Mouse (Mus musculus): ENCODE measurements at regions not wholly inside any gene's neighbourhood (a gene's known extent, or its start where the extent isn't known, plus 50 kb on each side); places are given as distances from the start of the nearest gene placed in this dataset.

DNA sequence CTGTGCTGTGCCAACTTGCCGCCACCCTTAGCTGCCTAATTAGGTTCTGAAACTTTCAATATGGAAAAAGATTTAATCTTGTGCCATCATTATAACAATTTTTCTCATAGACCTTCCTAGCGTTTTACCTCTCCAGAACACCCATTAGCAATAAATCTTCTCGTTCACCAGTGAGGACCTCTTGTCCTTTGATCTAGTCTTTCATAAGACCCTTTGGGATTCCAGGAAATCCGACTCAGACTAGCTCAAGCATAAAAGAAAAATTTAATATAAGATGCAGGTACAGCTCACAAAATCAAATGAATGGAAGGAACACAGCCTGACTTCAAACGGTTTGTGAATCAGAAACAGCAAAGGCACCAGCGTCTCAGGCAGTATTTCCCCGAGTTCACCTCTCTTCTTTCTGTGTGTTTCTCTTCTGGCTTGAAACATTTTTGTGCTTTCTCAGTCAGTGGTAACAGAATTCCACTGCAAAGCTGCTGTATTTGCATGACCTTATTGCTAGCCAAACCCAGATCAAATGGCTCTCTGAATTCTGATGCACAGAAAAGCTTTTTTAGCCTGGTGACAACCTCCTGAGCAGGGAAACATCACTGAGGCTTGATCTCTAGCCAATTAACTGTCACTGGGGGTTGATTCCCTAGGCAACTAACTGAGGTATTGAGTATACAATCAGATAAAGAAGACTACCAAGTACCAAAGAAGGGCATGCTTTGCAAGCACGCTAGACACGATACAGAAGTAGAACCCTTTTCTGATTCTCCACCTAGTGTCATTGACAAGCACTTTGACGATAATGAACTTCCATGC lies 539.8 kb downstream of the Cenpc1 start:
- no peak overlapping the region for H3K4me2 ChIP-seq (ENCODE audit: low read length)
- H3K9ac ChIP-seq (ENCODE audit: low read depth, low read length) = no peak overlapping the region
- no peaks in the 10 kb centered on the region for H3K9me3 ChIP-seq (replicated peaks; ENCODE audit: low read length)
- no peak for ATAC-seq (replicated peaks; ENCODE audit: low FRiP score, low read depth)
- H3K36me3 ChIP-seq (ENCODE audit: insufficient read depth, low read length) = no peaks in the 10 kb centered on the region
- no peaks in the 10 kb centered on the region for H3K4me1 ChIP-seq (replicated peaks; ENCODE audit: insufficient read depth, low read length)
- WGBS = 79% methylated on average over 10 of the region's 10 CpGs
- H3K4me3 ChIP-seq (replicated peaks; ENCODE audit: low read depth, low read length) = no peak overlapping the region
- no peak overlapping the region for H3K27ac ChIP-seq
- H3K27me3 ChIP-seq (ENCODE audit: insufficient read depth, low read length) = no peaks in the 10 kb centered on the region
- TF ChIP-seq CTCF (IDR thresholded peaks at IDR 0.05; ENCODE audit: low read depth) = no peak
- DNase-seq (ENCODE audit: low spot score) = no peak

DNA sequence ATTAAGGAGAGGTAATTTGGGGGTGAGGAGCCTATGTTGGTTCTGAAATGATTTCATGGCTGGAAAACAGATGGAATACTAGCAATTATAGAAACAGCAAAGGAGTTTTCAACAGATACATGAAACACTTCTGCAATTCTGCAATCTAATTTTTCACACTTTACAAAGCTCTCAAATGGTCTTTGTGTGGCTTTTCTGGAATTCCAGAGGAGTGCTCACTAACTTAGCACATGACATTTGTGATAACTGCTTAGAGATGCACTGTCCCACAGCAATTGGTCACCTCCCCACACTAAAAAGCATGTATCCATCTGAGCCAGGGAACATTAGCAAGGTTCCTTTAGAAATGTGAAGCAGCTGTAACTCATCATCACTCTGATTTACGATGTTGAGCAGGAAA lies 560.1 kb downstream of the Cenpc1 start:
- no peak for DNase-seq (ENCODE audit: low spot score)
- H3K4me2 ChIP-seq (ENCODE audit: low read length) = no peak overlapping the region
- H3K4me1 ChIP-seq (replicated peaks; ENCODE audit: insufficient read depth, low read length) = no peaks in the 10 kb centered on the region
- no peak for ATAC-seq (replicated peaks; ENCODE audit: low FRiP score, low read depth)
- no peak overlapping the region for H3K4me3 ChIP-seq (replicated peaks; ENCODE audit: low read depth, low read length)
- no peaks in the 10 kb centered on the region for H3K9me3 ChIP-seq (replicated peaks; ENCODE audit: low read length)
- no peaks in the 10 kb centered on the region for H3K27me3 ChIP-seq (ENCODE audit: insufficient read depth, low read length)
- no peak for TF ChIP-seq CTCF (IDR thresholded peaks at IDR 0.05; ENCODE audit: low read depth)
- 83% methylated on average over 1 of the region's 1 CpGs for WGBS
- H3K9ac ChIP-seq (ENCODE audit: low read depth, low read length) = no peak overlapping the region
- H3K27ac ChIP-seq = no peak overlapping the region
- no peaks in the 10 kb centered on the region for H3K36me3 ChIP-seq (ENCODE audit: insufficient read depth, low read length)

DNA sequence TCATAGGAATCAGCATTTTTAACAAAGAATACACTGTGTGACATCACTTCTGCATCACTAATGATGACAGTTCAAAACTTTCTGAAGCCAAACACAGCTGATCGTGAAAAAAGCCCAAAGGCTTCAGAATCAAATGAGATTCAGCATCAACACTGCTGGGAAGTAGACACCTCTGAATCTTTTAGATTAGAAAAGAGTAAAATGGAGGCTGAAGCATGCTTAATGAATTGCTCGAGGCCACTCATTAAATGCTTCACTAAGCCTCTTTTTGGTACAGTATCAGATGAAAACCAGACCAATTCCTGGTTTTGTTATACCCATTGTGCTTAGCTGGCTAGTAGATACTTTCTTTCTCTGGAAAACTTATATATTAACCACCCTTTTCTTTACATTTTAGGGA lies 568.1 kb downstream of the Cenpc1 start:
- Histone ChIP-seq H3K4me3 (replicated peaks; ENCODE audit: low read depth, low read length) (no peak overlapping the region), H3K4me1 (replicated peaks; ENCODE audit: insufficient read depth, low read length) (no peaks in the 10 kb centered on the region), H3K4me2 (ENCODE audit: low read length) (no peak overlapping the region), H3K27ac (no peak overlapping the region), H3K9ac (ENCODE audit: low read depth, low read length) (no peak overlapping the region), H3K36me3 (ENCODE audit: insufficient read depth, low read length) (no peaks in the 10 kb centered on the region), H3K9me3 (replicated peaks; ENCODE audit: low read length) (no peaks in the 10 kb centered on the region), H3K27me3 (ENCODE audit: insufficient read depth, low read length) (no peaks in the 10 kb centered on the region)
- WGBS = 48% methylated on average over 2 of the region's 2 CpGs
- DNase-seq (ENCODE audit: low spot score) = no peak
- TF ChIP-seq CTCF (IDR thresholded peaks at IDR 0.05; ENCODE audit: low read depth) = no peak
- ATAC-seq (replicated peaks; ENCODE audit: low FRiP score, low read depth) = no peak

DNA sequence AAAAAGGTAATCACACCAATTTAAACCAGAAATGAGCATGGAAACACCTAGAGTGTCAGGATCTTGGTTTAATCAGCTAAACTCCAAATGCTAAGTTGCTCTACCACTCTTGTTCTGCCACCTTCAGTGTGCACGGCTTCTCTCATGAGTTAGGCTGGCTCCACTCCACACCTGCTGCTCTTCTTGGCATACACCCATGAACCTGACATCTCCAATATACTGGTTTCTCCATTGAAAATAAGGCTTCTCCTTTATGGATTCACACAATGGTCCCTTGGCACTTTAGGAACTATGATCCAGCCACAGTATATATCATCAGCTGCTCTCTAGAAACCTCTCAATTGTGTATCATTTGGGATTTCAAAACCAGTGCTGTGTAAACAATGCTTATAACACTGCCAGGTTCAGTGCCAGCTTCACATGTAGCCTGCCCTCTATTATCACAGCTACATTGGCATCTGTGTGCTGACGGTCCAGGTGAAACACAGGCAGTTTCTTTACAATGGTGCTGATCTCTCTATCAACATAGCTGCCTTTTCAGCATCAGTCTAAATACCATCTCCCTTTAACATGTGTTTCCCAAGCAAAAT lies 579.6 kb downstream of the Cenpc1 start:
- 84% methylated on average over 2 of the region's 2 CpGs for WGBS
- Histone ChIP-seq H3K27me3 (ENCODE audit: insufficient read depth, low read length) (no peaks in the 10 kb centered on the region), H3K9ac (ENCODE audit: low read depth, low read length) (no peak overlapping the region), H3K4me3 (replicated peaks; ENCODE audit: low read depth, low read length) (no peak overlapping the region), H3K4me1 (replicated peaks; ENCODE audit: insufficient read depth, low read length) (no peaks in the 10 kb centered on the region), H3K27ac (no peak overlapping the region), H3K9me3 (replicated peaks; ENCODE audit: low read length) (no peaks in the 10 kb centered on the region), H3K4me2 (ENCODE audit: low read length) (no peak overlapping the region), H3K36me3 (ENCODE audit: insufficient read depth, low read length) (no peaks in the 10 kb centered on the region)
- DNase-seq (ENCODE audit: low spot score) (no peak), ATAC-seq (replicated peaks; ENCODE audit: low FRiP score, low read depth) (no peak)
- no peak for TF ChIP-seq CTCF (IDR thresholded peaks at IDR 0.05; ENCODE audit: low read depth)

DNA sequence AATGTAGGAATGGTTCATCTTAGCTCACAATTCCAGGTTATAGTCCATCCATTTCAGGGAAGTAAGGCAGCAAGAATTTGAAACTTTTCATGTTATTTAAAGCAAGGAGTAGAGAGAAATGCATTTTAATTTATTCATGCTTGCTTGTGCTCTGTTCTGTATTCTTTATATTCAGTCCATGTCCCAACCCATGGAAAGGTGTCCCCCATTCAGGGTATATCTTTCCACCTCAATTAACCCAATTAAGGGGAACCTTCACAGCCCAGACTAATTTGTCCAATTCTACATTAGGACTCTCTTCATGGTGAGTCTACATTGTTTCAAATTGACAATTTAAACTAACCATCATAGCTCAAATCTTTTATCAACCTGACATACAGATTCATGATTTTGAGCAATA lies 580.2 kb downstream of the Cenpc1 start:
- TF ChIP-seq CTCF (IDR thresholded peaks at IDR 0.05; ENCODE audit: low read depth) = no peak
- no peaks in the 10 kb centered on the region for H3K4me1 ChIP-seq (replicated peaks; ENCODE audit: insufficient read depth, low read length)
- H3K27ac ChIP-seq = no peak overlapping the region
- no peak overlapping the region for H3K9ac ChIP-seq (ENCODE audit: low read depth, low read length)
- ATAC-seq (replicated peaks; ENCODE audit: low FRiP score, low read depth) (no peak), DNase-seq (ENCODE audit: low spot score) (no peak)
- H3K27me3 ChIP-seq (ENCODE audit: insufficient read depth, low read length) = no peaks in the 10 kb centered on the region
- H3K4me3 ChIP-seq (replicated peaks; ENCODE audit: low read depth, low read length) = no peak overlapping the region
- no peak overlapping the region for H3K4me2 ChIP-seq (ENCODE audit: low read length)
- no peaks in the 10 kb centered on the region for H3K36me3 ChIP-seq (ENCODE audit: insufficient read depth, low read length)
- H3K9me3 ChIP-seq (replicated peaks; ENCODE audit: low read length) = no peaks in the 10 kb centered on the region

DNA sequence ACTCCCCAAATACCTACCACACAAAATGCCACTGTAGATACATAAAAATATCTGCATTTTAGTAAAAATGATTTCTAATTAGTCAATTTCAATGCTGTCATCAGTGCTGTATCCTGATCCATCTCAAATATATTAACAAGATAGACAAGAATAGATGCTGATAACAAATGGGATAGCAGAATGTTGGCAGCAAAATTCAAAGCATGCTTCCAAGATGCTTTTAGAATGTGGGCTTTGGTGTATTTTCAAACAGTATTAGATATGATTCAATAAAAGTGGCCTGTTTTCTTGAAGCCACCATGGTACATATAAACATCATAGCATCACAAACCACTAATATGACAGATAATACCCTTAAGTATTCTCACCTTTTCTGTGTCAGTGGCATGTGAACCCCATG lies 597.6 kb downstream of the Cenpc1 start:
- H3K27me3 ChIP-seq (ENCODE audit: insufficient read depth, low read length) = no peaks in the 10 kb centered on the region
- no peaks in the 10 kb centered on the region for H3K9me3 ChIP-seq (replicated peaks; ENCODE audit: low read length)
- H3K9ac ChIP-seq (ENCODE audit: low read depth, low read length) = no peak overlapping the region
- no peak for ATAC-seq (replicated peaks; ENCODE audit: low FRiP score, low read depth)
- H3K4me1 ChIP-seq (replicated peaks; ENCODE audit: insufficient read depth, low read length) = no peaks in the 10 kb centered on the region
- H3K27ac ChIP-seq = no peak overlapping the region
- no peak for TF ChIP-seq CTCF (IDR thresholded peaks at IDR 0.05; ENCODE audit: low read depth)
- DNase-seq (ENCODE audit: low spot score) = no peak
- H3K36me3 ChIP-seq (ENCODE audit: insufficient read depth, low read length) = no peaks in the 10 kb centered on the region
- H3K4me3 ChIP-seq (replicated peaks; ENCODE audit: low read depth, low read length) = no peak overlapping the region
- no peak overlapping the region for H3K4me2 ChIP-seq (ENCODE audit: low read length)

Measured in kidney, postnatal 0 days (tissue).